Mouse (Mus musculus) neural tube, embryonic 14.5 days (tissue): ENCODE data around the gene Rab7. TPM values are rescaled to one million over a fixed set of nuclear protein-coding genes. Genes with fewer than 3 reads are reported as not detected.

Experiments
- ATAC-seq: fragments of 200-750 bp; cut with Nextera tagmentation; 2 replicates; pipeline ENCODE4 v1.8.0; 2017; ENCODE audit warnings: low read depth, mild to moderate bottlenecking, moderate TSS enrichment, moderate library complexity
- H3K27ac ChIP-seq: fragments of 300-500 bp; sonication (generic); 2 replicates; pipeline ENCODE4 v1.5.1; 2014; ENCODE audit warnings: low read depth, mild to moderate bottlenecking, control low read depth, low read length, moderate library complexity, mixed read lengths
- H3K27me3 ChIP-seq: fragments of 300-500 bp; sonication (generic); 2 replicates; pipeline ENCODE4 v1.6.1; 2014; ENCODE audit warnings: low read length; ENCODE audit not compliant: control insufficient read depth, insufficient read depth
- H3K36me3 ChIP-seq: fragments of 300-500 bp; sonication (generic); 2 replicates; pipeline ENCODE4 v1.6.1; 2014; ENCODE audit warnings: low read length, mixed read lengths; ENCODE audit not compliant: control insufficient read depth, insufficient read depth
- H3K4me1 ChIP-seq: fragments of 300-500 bp; sonication (generic); 2 replicates; pipeline ENCODE4 v1.6.1; 2014; ENCODE audit warnings: low read length; ENCODE audit not compliant: control insufficient read depth, insufficient read depth
- H3K4me2 ChIP-seq: fragments of 300-500 bp; sonication (generic); 2 replicates; pipeline ENCODE4 v1.6.1; 2014; ENCODE audit warnings: mild to moderate bottlenecking, low read depth, low read length, control low read depth
- H3K4me3 ChIP-seq: fragments of 300-500 bp; sonication (generic); 2 replicates; pipeline ENCODE4 v1.5.1; 2014; ENCODE audit warnings: low read depth, low read length, control low read depth, mixed read lengths
- H3K9ac ChIP-seq: fragments of 300-500 bp; sonication (generic); replicated peaks from 2 replicates; pipeline ENCODE4 v1.6.1; 2014; ENCODE audit warnings: low read depth, mild to moderate bottlenecking, control low read depth, low read length, mixed read lengths
- H3K9me3 ChIP-seq: fragments of 300-500 bp; sonication (generic); 2 replicates; pipeline ENCODE4 v1.6.1; 2016; ENCODE audit warnings: low read length; ENCODE audit not compliant: control insufficient read depth
- WGBS: fragments of 180-500 bp; shearing (Covaris S2); extraction: QIAGEN DNeasy Blood & Tissue Kit; methylation state at CpG from one replicate; pipeline ENCODE4 v1.1.7; 2014; 5-methylcytosine and 5-hydroxymethylcytosine counted together
- polyA plus RNA-seq: library from polyadenylated mRNA; unstranded; fragments of >200 nt; fragmentation: Nextera tagmentation; extraction: Ambion mirVana; gene quantifications from 2 replicates; pipeline ENCODE4 v1.2.1, GENCODE M21; 2014

The Rab7 gene
- polyA plus RNA-seq, 1 experiment from 2014 or later, result 401 TPM

GRCm38 (mm10) chr6:87998358-87998757, 46.7 kb downstream of the Rab7 start:
- Histone ChIP-seq H3K27ac (no peak overlapping the region), H3K36me3 (peaks cover 22% of the 10 kb centered on the region), H3K4me3 (no peak overlapping the region), H3K9me3 (no peaks in the 10 kb centered on the region), H3K4me2 (no peak overlapping the region), H3K9ac (no peak overlapping the region), H3K27me3 (no peaks in the 10 kb centered on the region), H3K4me1 (peaks cover 13% of the 10 kb centered on the region)
- 93% methylated on average over 4 of the region's 4 CpGs for WGBS
- no peak for ATAC-seq

GRCm38 (mm10) chr6:87997706-87998265, 47.3 kb downstream of the Rab7 start:
- peak; percentile 51; the same call in 1 of the 2 replicates for ATAC-seq

GRCm38 (mm10) chr6:87996606-87997005, 48.5 kb downstream of the Rab7 start:
- Histone ChIP-seq H3K27me3 (no peaks in the 10 kb centered on the region), H3K4me1 (peaks cover 17% of the 10 kb centered on the region), H3K4me2 (no peak overlapping the region), H3K4me3 (no peak overlapping the region), H3K27ac (no peak overlapping the region), H3K9ac (no peak overlapping the region), H3K9me3 (no peaks in the 10 kb centered on the region), H3K36me3 (peaks cover 7% of the 10 kb centered on the region)
- 91% methylated on average over 9 of the region's 9 CpGs for WGBS
- no peak for ATAC-seq

More at GRCm38 (mm10) chr6:87997706-87998265, 47.3 kb downstream of the Rab7 start:
- no peak overlapping the region for H3K9ac ChIP-seq
- H3K4me1 ChIP-seq, result peaks cover 14% of the 10 kb centered on the region
- H3K27me3 ChIP-seq, result no peaks in the 10 kb centered on the region
- H3K27ac ChIP-seq, result no peak overlapping the region
- no peaks in the 10 kb centered on the region for H3K9me3 ChIP-seq
- H3K4me2 ChIP-seq, result no peak overlapping the region
- no peak overlapping the region for H3K4me3 ChIP-seq
- 67% methylated on average over 7 of the region's 7 CpGs for WGBS
- peaks cover 19% of the 10 kb centered on the region for H3K36me3 ChIP-seq

- H3K4me1 ChIP-seq, result peaks cover 17% of the 10 kb centered on the region
- WGBS, result 75% methylated on average over 4 of the region's 4 CpGs
- ATAC-seq, result no peak
- no peak overlapping the region for H3K4me3 ChIP-seq
- H3K27me3 ChIP-seq, result no peaks in the 10 kb centered on the region
- H3K9me3 ChIP-seq, result no peaks in the 10 kb centered on the region
- no peak overlapping the region for H3K4me2 ChIP-seq
- H3K36me3 ChIP-seq, result 0 out of 2 replicates have a peak, but pooled peaks cover under 1% of the 10 kb centered on the region
- no peak overlapping the region for H3K9ac ChIP-seq
- no peak overlapping the region for H3K27ac ChIP-seq
These were observed 49.6 kb downstream of the Rab7 start for GRCm38 (mm10) chr6:87995519-87995918.

- H3K9me3 ChIP-seq, result no peaks in the 10 kb centered on the region
- peak; percentile 89 for ATAC-seq
- H3K4me2 ChIP-seq, result peak overlapping the region; percentile 37
- H3K27ac ChIP-seq, result peak overlapping the region; percentile 58
- no peaks in the 10 kb centered on the region for H3K27me3 ChIP-seq
- peaks cover 17% of the 10 kb centered on the region for H3K4me1 ChIP-seq
- no peaks in the 10 kb centered on the region for H3K36me3 ChIP-seq
- 5% methylated on average over 18 of the region's 18 CpGs for WGBS
- peak overlapping the region; percentile 46 for H3K9ac ChIP-seq
- peak overlapping the region; percentile 18; the same call in 1 of the 2 replicates for H3K4me3 ChIP-seq
These were observed 51.1 kb downstream of the Rab7 start for GRCm38 (mm10) chr6:87993790-87994571.

- no peak overlapping the region for H3K27ac ChIP-seq
- peaks cover 17% of the 10 kb centered on the region for H3K4me1 ChIP-seq
- H3K9me3 ChIP-seq, result no peaks in the 10 kb centered on the region
- no peak overlapping the region for H3K4me2 ChIP-seq
- H3K4me3 ChIP-seq, result no peak overlapping the region
- H3K27me3 ChIP-seq, result no peaks in the 10 kb centered on the region
- H3K36me3 ChIP-seq, result no peaks in the 10 kb centered on the region
- no peak overlapping the region for H3K9ac ChIP-seq
- 5% methylated on average over 6 of the region's 6 CpGs for WGBS
- ATAC-seq, result no peak
These were observed 52.3 kb downstream of the Rab7 start for GRCm38 (mm10) chr6:87992733-87993132.

- WGBS, result 40% methylated on average over 1 of the region's 1 CpGs
- H3K4me1 ChIP-seq, result peaks cover 17% of the 10 kb centered on the region
- H3K27ac ChIP-seq, result no peak overlapping the region
- H3K36me3 ChIP-seq, result no peaks in the 10 kb centered on the region
- H3K27me3 ChIP-seq, result no peaks in the 10 kb centered on the region
- H3K9me3 ChIP-seq, result no peaks in the 10 kb centered on the region
- H3K4me3 ChIP-seq, result no peak overlapping the region
- ATAC-seq, result no peak
- H3K9ac ChIP-seq, result no peak overlapping the region
- no peak overlapping the region for H3K4me2 ChIP-seq
These were observed 53.2 kb downstream of the Rab7 start for GRCm38 (mm10) chr6:87991886-87992285.

- H3K4me3 ChIP-seq, result no peak overlapping the region
- peaks cover 17% of the 10 kb centered on the region for H3K4me1 ChIP-seq
- H3K27me3 ChIP-seq, result no peaks in the 10 kb centered on the region
- H3K4me2 ChIP-seq, result no peak overlapping the region
- H3K36me3 ChIP-seq, result no peaks in the 10 kb centered on the region
- no peaks in the 10 kb centered on the region for H3K9me3 ChIP-seq
- no peak overlapping the region for H3K27ac ChIP-seq
- 74% methylated on average over 4 of the region's 4 CpGs for WGBS
- ATAC-seq, result no peak
- no peak overlapping the region for H3K9ac ChIP-seq
These were observed 53.9 kb downstream of the Rab7 start for GRCm38 (mm10) chr6:87991216-87991615.

GRCm38 (mm10) chr6:87982506-87982905, 62.6 kb downstream of the Rab7 start:
- no peak for ATAC-seq
- no peak overlapping the region for H3K27ac ChIP-seq
- WGBS, result 69% methylated on average over 9 of the region's 9 CpGs

More at GRCm38 (mm10) chr6:87982506-87982905, 62.6 kb downstream of the Rab7 start:
- no peaks in the 10 kb centered on the region for H3K9me3 ChIP-seq
- 0 out of 2 replicates have a peak, but pooled peaks cover 9% of the 10 kb centered on the region for H3K36me3 ChIP-seq
- peak overlapping the region; percentile 83 for H3K4me2 ChIP-seq
- peaks cover 18% of the 10 kb centered on the region for H3K4me1 ChIP-seq
- peak overlapping the region; percentile 69 for H3K4me3 ChIP-seq
- H3K27me3 ChIP-seq, result peaks cover 3% of the 10 kb centered on the region; the same call in 1 of the 2 replicates
- peak overlapping the region; percentile 85; the same call in 1 of the 2 replicates for H3K9ac ChIP-seq
